Mouse (Mus musculus) bone marrow macrophage, adult 2 months (primary cell): ENCODE results near the gene Cdh4.

ENCODE experiments used
- CTCF ChIP-seq: IDR thresholded peaks from 2 replicates; pipeline ENCODE4 v1.5.1; 2012; ENCODE audit warnings: low read depth, mild to moderate bottlenecking, low read length, moderate library complexity
- POLR2A ChIP-seq: IDR thresholded peaks from 2 replicates; pipeline ENCODE4 v1.6.1; 2012; ENCODE audit warnings: mild to moderate bottlenecking, low read depth, low read length, borderline replicate concordance

GRCm38 (mm10) chr2:179425602-179426001 lies 16.6 kb upstream of the Cdh4 start:
- TF ChIP-seq CTCF (no peak), POLR2A (no peak)
